Mouse (Mus musculus) duodenum, adult 2 months (tissue): Measurements from ENCODE around the gene Fam90a1a. TPM values are rescaled to one million over a fixed set of nuclear protein-coding genes. Genes with fewer than 3 reads are reported as not detected.

ENCODE experiments used
- polyA plus RNA-seq: library from polyadenylated mRNA; depleted of rRNA; stranded (reverse); fragments of >200 nt; gene quantifications from 2 replicates; pipeline ENCODE4 v1.2.3, GENCODE M21; 2012; ENCODE audit warnings: low replicate concordance; rRNA removed

Gene Fam90a1a
- not detected in 2 replicates for polyA plus RNA-seq

DNA sequence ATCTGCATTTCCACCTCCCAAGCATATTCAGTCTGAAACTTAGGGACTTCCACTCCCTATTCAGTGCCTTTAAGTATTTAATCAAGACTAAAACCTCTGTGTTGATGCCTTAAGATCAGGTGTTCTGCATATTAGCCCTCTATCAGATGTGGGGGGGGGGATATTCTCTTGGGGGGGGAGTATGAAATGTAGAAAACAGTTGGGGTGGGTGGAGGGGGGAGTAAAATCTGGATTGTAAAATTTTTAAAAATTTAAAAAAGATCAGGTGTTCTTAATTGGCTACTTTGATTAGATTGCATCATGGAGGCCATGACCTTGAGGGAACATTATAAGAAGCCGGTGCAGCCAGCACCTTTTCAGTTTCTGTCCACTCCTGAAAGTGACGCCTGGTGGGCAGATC lies at the start of gene Fam90a1a:
Gene Fam90a1a (plus strand): TSS at position 301 of the 400 bp plus-strand sequence.

DNA sequence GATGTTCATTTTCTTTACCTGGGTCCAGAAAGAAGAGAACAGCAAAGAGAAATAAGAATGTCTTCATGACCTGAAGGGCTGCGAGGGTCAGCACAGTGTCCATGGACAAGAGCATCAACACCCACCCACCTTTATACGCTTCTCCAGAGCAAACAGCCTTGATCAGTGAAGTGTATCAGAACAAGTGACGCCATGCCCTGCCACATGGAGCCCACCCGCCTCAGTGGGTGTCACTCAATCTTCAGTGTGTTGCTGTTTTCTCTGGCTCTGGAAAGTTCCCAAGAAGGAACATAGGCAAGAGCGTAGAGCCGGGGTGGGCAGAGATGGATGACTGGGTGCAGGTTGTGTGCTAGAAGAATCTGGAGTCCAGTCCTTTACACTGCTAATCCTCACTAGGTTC lies 25.9 kb upstream of the Fam90a1a start, which contains the start of gene Defb15:
Gene Defb15 (minus strand): TSS at position 101 of the 400 bp plus-strand sequence.

DNA sequence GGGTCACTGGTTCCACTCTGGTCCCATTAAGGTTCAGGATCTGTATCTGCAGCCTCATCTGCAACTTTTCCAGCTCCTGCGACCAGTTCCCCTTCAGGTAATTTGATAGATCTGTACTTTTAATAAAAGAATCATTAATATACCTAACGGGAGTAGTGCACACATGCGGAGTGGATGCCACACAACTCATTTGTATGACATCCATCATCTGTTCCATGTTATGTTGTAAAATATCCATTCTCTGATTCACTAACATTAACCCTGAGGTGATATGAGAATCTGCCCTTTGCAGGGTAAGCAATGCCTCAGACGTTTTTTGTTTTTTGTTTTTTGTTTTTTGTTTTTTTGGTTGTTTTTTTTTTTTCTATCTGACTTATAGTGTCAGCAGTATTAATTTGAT lies 20.5 kb upstream of the Fam90a1a start, which contains the start of gene Defb35:
Gene Defb35 (plus strand): TSS at position 301 of the 400 bp plus-strand sequence.

DNA sequence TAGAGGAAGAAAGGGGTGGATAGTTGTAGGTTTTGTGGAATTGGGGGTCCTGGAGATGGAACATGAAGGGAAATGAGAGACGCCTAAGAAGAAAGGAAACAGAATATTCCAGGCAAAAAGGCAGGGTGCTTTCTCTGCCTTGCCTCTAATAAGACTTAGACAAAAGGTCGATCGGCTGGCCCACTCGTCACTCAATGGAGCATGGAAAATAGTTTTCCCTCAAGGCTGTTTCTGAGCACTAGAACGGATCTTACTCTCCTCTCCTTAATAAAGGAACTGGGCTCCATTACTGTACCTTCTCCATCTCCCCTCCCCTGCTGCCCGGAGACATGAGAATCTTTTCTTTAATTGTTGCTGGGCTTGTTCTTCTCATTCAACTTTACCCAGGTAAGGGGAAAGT lies 12.1 kb upstream of the Fam90a1a start, which contains the start of gene Defb13:
Gene Defb13 (plus strand): TSS at position 301 of the 400 bp plus-strand sequence.

DNA sequence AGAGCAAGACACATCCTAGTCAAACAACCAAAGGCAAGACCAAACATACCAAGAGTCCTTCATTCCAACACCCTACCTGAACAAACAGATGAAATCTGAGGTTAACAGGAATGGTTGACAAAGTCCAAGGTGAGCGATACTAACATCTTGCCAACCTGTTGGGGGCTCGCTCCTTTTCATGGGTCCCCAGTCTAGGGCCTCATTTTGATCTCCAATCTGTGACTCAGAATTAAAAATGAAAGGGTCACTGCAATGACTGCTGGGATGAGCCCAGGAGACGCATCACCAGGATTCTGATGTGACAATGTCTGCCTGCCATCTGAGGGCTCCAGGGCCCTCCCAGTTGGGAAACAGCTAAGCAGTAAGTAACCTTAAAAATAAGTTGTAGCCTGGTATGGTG lies 11.0 kb downstream of the Fam90a1a start, which contains the start of gene Ccdc70:
Gene Ccdc70 (plus strand): TSS at position 301 of the 400 bp plus-strand sequence.

Other genes with a start within 250 kb of the Fam90a1a start
- gene Defa24, start 224.2 kb upstream of the Fam90a1a start, polyA plus RNA-seq = 1,037 and 1,891 TPM in 2 replicates
- gene Defb50, start 135.2 kb upstream of the Fam90a1a start, polyA plus RNA-seq = not detected in 2 replicates
- not detected in 2 replicates for gene Defb2, start 118.8 kb upstream of the Fam90a1a start, polyA plus RNA-seq
- gene Defb10, start 99.8 kb upstream of the Fam90a1a start, polyA plus RNA-seq = not detected in 2 replicates
- not detected in 2 replicates for gene Defb9, start 73.3 kb upstream of the Fam90a1a start, polyA plus RNA-seq
- gene Defb11, start 52.3 kb upstream of the Fam90a1a start, polyA plus RNA-seq = not detected in 2 replicates
- gene Defb15, start 26.0 kb upstream of the Fam90a1a start, polyA plus RNA-seq = not detected in 2 replicates
- gene Defb35, start 20.4 kb upstream of the Fam90a1a start, polyA plus RNA-seq = not detected in 2 replicates
- not detected in 2 replicates for gene Defb13, start 12.0 kb upstream of the Fam90a1a start, polyA plus RNA-seq
- not detected in 2 replicates for gene Ccdc70, start 11.1 kb downstream of the Fam90a1a start, polyA plus RNA-seq
- gene Atp7b, start 101.6 kb downstream of the Fam90a1a start, polyA plus RNA-seq = 4.4 and 9.0 TPM in 2 replicates
- 0.56 and 0.95 TPM in 2 replicates for gene Alg11, start 102.0 kb downstream of the Fam90a1a start, polyA plus RNA-seq
- 0.05 and 0.22 TPM in 2 replicates for gene Nek5, start 166.3 kb downstream of the Fam90a1a start, polyA plus RNA-seq
- 2.3 and 2.8 TPM in 2 replicates for gene Nek3, start 207.7 kb downstream of the Fam90a1a start, polyA plus RNA-seq
- gene Ckap2, start 227.1 kb downstream of the Fam90a1a start, polyA plus RNA-seq = 1.3 and 1.9 TPM in 2 replicates
- gene Vps36, start 234.1 kb downstream of the Fam90a1a start, polyA plus RNA-seq = 4.0 and 4.1 TPM in 2 replicates